Mouse (Mus musculus): ENCODE results near the gene Arhgap23.

Arhgap23 gene

GRCm38 (mm10) chr11:97508198-97508597, 92.9 kb downstream of the Arhgap23 start:
- DNase-seq (ENCODE audit: low spot score), result no peak

- DNase-seq (ENCODE audit: low spot score), result no peak
These were observed 93.7 kb downstream of the Arhgap23 start for GRCm38 (mm10) chr11:97509058-97509457.

DNA sequence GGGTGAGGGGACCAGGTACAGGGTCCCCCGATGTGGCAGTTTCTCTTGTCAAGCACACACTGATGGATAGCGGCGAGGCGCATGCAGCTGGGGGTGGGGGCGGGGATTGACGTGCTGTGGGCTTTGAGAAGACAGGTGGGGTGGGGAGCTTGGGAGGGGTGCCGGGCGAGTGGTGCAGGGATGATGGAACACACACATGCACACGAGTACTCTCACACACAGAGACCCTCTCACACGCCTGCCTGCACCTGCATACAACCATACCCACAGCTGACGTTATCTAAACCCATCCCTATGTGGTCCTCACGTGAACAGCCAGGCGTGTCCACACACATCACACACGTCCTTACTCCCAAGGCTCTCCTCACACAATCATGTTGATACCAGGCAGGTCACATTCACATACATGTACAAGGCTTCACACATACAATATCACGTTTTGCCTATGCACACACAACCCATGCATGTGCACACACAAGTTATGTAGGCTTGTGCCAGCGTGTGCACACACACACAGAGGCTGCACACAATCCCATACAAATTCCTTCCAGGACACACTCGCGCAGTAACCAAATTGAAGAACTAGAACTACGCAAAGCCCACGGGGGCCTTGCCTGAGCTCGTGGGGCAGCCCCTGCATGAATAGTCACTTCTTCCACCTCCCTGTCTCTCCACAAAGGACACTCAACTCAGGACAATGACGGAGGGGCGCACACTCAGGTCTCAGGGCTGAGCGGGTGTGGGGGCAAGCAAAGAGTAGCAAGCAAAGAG, 94.6 kb downstream of the Arhgap23 start:
- DNase-seq (ENCODE audit: low spot score), result no peak

DNA sequence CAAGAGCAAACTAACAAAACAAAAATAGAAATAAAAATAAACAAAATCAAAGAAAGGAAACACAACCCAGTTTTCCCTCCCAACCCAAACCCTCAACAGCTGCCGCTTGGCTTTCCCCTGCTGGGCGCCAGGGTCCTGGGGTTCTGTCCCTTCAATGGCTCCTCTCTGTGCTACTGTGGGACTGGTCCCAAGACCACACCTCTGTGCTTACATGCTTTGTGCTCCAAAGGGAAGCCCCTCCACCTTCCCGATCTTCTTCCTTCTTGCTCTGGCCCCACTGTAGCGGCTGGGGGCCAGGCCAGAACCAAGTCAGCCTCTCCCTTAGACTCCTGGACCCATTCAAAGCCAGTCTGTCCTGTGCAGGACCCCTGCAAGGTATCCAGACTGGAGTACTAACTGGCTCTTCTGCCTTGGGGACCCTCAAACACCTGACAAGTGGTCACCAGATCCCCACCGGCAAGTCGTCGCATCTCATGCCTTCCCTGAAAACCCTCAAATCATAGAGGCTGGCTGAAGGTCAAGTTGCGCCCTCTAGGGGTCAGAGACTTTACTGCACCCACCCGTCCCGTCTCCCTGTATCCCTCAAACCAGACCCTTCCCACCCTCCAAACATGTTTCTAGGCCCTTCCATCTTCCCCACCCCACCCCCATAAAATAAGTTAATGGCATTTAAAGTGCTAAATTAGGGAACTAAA, 95.8 kb downstream of the Arhgap23 start:
- peak; percentile 65 for DNase-seq (ENCODE audit: low spot score)

DNA sequence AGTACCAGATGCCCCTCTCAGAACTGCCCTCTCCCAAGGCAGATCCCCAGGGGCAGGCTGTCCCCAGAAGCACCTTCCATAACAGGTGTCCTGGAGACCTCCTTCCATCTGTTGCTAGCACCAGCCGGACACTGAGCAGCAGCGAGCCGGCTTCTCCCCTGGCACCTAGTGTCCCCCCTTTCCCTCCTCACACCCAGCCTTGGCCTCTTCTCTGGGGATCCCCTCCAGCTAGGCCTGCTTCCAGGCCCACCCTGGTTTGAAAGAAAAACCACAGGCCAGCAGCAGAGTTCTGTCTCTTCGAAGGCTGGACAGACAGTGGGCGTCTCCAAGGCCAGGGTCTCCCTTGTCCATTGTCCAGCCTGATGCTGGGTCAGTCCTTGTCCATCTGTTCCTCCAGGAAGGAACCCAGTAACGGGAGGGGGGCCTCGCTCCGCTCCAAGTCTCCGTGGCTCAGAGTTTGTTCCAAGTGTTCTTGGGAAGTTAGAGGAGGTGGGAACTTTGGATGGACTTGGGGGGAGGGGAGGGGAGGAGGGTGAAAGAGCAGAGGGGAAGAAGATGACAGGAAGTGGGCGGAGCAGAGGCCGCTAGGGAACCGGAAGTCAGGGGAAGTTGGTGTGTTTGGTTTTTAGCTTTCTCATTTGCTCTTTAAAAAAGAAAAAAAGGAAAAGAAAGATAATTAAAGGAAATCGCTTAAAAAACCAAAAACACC, 96.5 kb downstream of the Arhgap23 start:
- DNase-seq (ENCODE audit: low spot score), result no peak

DNA sequence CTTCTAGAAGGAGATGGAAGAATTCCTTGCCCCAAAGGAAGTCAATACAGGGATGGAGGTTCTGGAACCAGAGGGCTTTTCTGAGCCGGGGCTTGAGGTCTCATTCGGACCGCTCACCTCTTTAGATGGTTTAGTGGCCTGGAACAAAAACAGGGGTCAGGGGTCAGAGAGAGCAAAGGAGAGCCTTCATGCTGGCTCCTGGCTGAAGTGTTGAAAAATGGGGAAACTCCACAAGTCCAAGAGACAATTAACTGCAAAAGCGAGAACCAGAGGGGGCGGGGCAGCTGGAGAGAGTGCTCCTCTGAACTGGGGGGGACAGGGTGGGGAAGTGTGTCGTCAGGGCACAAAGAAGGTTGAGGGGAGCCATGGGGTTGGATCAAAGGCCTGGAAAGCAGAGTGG, 97.2 kb downstream of the Arhgap23 start:
- no peak for DNase-seq (ENCODE audit: low spot score)

DNA sequence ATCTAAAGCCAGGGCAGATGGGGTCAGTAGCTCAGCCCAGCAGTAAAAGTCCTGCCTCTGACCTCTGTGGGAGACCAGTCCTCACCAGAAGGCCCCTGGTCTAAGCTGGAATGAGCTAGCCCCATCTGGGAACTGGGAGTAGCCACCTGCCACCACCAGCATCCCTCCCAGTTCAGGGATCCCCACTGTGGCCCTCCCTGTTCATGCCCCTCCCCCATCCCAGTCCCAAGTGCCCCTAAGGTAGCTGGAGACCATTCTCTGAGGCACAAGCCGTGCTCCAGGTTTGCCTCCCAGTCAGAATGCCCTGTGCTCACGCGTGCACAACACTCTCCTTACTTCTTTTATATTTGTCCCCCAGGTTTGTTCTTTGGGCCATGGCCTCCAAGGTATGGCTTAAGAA, 97.7 kb downstream of the Arhgap23 start:
- no peak for DNase-seq (ENCODE audit: low spot score)

- no peak for DNase-seq (ENCODE audit: low spot score)
These were observed 105.2 kb downstream of the Arhgap23 start for GRCm38 (mm10) chr11:97520541-97520940.

- no peak for DNase-seq (ENCODE audit: low spot score)
These were observed 106.6 kb downstream of the Arhgap23 start for GRCm38 (mm10) chr11:97521741-97522474.

GRCm38 (mm10) chr11:97523107-97523506, 107.8 kb downstream of the Arhgap23 start:
- no peak for DNase-seq (ENCODE audit: low spot score)

- peak; percentile 66 for DNase-seq (ENCODE audit: low spot score)
These were observed 108.5 kb downstream of the Arhgap23 start for GRCm38 (mm10) chr11:97523827-97524261.

DNA sequence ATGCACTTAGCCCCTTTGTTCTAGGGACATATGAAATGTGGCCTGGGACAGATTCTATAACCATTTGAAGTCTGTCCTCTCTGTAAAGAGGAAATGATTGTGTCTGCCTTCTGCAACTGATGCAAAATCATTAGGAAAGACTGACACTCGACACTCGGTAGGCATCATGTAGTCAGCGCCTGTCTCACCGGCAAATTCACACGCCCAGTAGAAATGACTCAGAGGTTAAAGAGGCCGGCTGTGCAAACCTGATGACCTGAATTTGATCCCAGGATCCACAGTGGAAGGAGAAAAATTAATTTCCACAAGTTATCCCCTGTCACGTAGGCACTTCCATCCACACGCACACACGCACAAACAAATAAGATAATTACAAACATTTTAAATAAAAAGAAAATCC, 109.0 kb downstream of the Arhgap23 start:
- DNase-seq (ENCODE audit: low spot score), result peak; percentile 52

DNA sequence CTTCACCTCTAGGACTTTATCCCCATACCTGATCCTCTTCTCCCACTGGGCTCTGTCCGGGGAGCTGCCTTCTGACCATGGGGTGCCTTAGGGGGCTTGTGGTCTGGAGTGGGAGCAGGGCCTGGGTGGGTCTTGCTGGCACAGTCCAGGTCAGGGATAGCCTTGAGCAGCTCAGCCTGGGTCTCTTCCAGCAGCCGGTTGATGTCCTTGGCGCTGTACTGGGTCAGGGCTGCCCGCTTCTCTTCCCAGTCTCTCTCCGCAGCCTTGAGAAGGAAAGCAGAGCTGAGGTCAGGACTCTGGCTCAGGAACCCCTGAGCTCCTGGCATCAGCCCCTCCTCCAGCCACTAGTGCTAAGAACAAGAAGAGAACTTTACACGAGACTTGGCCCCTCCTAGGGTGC, 110.0 kb downstream of the Arhgap23 start:
- DNase-seq (ENCODE audit: low spot score), result no peak

- no peak for DNase-seq (ENCODE audit: low spot score)
These were observed 113.0 kb downstream of the Arhgap23 start for GRCm38 (mm10) chr11:97528282-97528808.

DNA sequence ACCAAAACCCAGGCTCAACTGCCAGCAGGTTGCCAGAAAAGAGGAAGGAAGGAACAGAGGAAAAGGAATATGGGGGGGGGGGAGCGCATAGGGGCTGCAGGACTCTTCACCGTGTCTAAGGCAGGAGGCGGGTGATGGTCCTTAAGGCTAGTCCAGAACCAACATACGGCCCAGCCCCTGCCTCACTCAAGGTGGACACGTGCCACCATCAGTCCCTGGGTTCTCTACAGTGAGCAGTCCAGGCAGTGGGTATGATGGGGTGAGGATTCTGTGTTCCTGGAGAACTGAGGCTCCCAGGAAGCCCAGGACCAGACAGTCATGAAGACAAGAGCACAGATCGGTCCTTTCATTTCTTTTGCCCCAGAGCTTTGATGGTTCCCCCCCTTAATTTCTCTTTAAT, 114.7 kb downstream of the Arhgap23 start:
- DNase-seq (ENCODE audit: low spot score), result no peak

DNA sequence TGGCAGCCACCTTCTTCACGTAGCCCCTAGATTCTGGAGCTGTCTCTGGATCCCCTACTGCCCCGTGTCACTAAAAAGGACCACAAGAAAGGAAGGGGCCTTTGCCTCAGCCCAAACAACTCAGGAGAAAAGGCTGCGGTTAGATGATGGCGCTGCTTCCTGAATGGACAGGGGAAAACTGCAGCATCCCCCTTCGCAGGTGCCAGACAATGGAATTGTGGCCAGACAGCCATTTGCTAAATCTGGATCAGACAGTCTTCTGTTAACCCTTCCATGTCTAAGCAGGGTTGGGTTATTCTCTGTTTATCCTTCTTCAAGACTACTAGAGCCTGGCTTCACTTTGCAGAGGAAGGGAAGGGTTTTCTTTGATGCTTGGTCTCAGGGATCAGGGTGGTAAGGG, 115.6 kb downstream of the Arhgap23 start:
- DNase-seq (ENCODE audit: low spot score), result peak; percentile 16

GRCm38 (mm10) chr11:97531381-97532260, 116.3 kb downstream of the Arhgap23 start:
- DNase-seq (ENCODE audit: low spot score), result peak; percentile 95

GRCm38 (mm10) chr11:97532354-97532753, 117.0 kb downstream of the Arhgap23 start:
- peak; percentile 49 for DNase-seq (ENCODE audit: low spot score)

DNA sequence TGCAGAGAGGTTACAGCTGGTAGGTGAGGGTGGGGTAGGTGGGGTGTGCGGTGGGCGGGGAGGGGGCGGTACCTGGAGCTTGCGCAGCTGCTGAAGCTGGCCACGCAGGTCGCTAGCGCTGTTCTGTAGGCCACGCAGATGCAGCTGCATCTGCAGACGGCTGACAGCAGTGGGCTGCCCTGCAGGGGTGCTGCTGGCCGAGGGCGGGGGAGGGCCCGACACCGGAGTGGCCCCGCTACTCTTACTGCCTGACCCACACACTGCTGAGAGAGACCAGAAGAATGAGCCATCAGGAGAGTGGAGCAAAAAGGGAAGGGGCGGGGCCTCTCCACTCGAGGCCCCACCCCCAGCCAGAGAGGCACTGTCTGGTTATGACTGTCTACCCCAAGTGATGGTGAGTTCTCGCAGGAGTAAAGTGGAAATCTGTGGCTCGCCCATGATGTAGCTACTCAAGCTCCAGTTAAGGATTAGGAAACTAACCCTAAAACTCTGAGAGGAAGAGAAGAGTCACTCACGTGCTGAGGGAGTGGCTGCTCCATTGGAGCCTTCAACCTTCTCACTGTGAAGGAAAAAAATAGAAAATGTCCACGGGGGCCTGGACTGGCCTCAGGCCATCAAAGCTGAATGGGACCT, 117.7 kb downstream of the Arhgap23 start:
- DNase-seq (ENCODE audit: low spot score), result peak; percentile 59

DNA sequence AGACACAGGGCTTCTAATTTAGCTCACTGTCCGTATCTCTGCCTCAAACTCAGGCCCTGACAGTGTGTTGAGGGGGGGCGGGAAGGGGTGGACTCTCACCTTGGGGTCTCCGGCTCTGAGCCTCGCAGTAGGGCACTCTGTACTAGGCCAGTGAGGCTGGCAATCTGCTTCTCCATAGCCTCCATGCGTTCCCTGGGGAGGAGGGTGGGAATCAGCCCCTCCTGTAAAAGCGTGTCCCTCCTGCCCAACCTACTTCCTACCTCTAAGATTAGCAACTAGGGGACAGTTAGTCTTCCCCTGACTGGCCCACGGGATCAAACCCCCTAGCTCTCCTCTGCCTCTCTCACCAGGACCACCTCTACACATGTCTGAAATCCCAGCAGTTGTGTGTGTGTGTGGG, 118.3 kb downstream of the Arhgap23 start:
- no peak for DNase-seq (ENCODE audit: low spot score)

All from MN1 (cell line).